8 mouse cellular contexts compared by ENCODE assay signal in the genomic region with DNA sequence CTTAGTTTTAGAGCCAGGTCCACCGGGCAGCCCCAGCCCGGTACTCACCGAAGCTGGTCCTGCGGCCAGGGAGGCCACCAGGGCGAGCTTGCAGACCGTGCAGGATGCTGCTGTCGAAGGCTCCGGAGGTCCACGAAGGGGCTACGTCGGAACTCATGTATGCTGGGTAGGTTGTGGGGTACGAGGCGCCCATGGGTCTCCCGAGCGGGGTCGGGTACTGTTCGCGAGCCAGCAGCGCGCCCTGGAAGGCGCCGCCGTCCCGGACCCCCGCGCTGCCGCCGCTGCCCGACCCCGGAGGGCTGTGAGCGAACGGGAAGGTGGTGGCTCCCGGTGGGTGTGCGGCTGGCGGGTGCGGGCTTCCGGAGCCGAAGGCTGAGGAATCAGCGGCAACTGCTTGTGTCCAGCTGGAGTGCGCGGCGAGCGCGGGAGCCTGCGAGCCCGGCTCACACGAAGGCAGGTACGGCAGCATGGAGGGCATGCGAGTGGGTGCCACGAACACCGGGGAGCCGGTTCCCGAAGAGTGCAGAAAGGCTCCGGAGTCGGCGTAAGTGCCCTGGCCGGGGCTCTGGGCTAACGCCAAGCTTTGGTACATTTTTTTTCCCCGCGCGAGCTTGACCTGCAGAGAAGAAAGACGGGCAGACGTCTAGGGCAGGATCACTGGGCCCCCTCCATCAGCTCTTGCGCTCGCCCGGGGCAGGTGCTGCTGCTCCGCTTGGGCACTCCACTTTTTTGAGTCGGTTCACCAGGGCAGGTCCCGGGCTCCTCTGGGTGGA. TPM values are rescaled to one million over a fixed set of nuclear protein-coding genes. Genes with fewer than 3 reads are reported as not detected.
DNase-seq lines count a peak whose midpoint lies in the region; ATAC-seq and TF ChIP-seq lines count a peak whose summit lies in the region.

No protein-coding gene starts in this region.

- H3K9ac ChIP-seq in lung, embryonic 14.5 days = peak overlapping the region; percentile 93
- no peak overlapping the region for H3K9ac ChIP-seq in forebrain, embryonic 15.5 days (replicated peaks)
- H3K9ac ChIP-seq in limb, embryonic 14.5 days (ENCODE audit: low read depth, low read length, severe bottlenecking) = peak overlapping the region; percentile 47
- peak overlapping the region; percentile 57 for H3K9ac ChIP-seq in stomach, embryonic 14.5 days (replicated peaks; ENCODE audit: low read depth, low read length)

- ATAC-seq in lung, embryonic 14.5 days (ENCODE audit: insufficient read depth) = peak; percentile 4; the same call in 1 of the 2 replicates
- ATAC-seq in forebrain, embryonic 15.5 days (replicated peaks) = no peak
- ATAC-seq in limb, embryonic 14.5 days (ENCODE audit: low FRiP score, low read depth) = no peak
- no peak; the same call in 1 of the 2 replicates for ATAC-seq in stomach, embryonic 14.5 days (ENCODE audit: insufficient number of reproducible peaks, insufficient read depth, low FRiP score, low read depth)

- DNase-seq in lung, embryonic 14.5 days = no peak
- no peak for DNase-seq in lung, adult 18-20 months
- no peak for DNase-seq in limb, embryonic 14.5 days (ENCODE audit: low spot score)
- DNase-seq in spleen, adult 12 weeks (ENCODE audit: low spot score) = no peak
- no peak for DNase-seq in thymus, adult 18-20 months
- DNase-seq in MN1 (ENCODE audit: low spot score) = no peak

- TF ChIP-seq CTCF in lung, embryonic 14.5 days (IDR thresholded peaks at IDR 0.05; ENCODE audit: low read depth) = no peak

- no peak for TF ChIP-seq POLR2A in limb, embryonic 14.5 days (IDR thresholded peaks at IDR 0.05; ENCODE audit: borderline replicate concordance, extremely low read depth, insufficient read depth, insufficient read length)

- peaks cover 13% of the 10 kb centered on the region for H3K27me3 ChIP-seq in lung, embryonic 14.5 days (ENCODE audit: insufficient read depth, low read length)
- H3K27me3 ChIP-seq in forebrain, embryonic 15.5 days = peaks cover 62% of the 10 kb centered on the region
- peaks cover 50% of the 10 kb centered on the region for H3K27me3 ChIP-seq in limb, embryonic 14.5 days (ENCODE audit: control insufficient read depth, insufficient read depth, low read length)
- H3K27me3 ChIP-seq in stomach, embryonic 14.5 days (ENCODE audit: control insufficient read depth, insufficient read depth, low read length) = peaks cover 8% of the 10 kb centered on the region; the same call in 1 of the 2 replicates

- H3K27ac ChIP-seq in lung, embryonic 14.5 days (ENCODE audit: low read depth) = peak overlapping the region; percentile 91
- no peak overlapping the region for H3K27ac ChIP-seq in forebrain, embryonic 15.5 days (replicated peaks)
- no peak overlapping the region for H3K27ac ChIP-seq in limb, embryonic 14.5 days (replicated peaks; ENCODE audit: low read depth, low read length)
- H3K27ac ChIP-seq in stomach, embryonic 14.5 days (ENCODE audit: low read length) = peak overlapping the region; percentile 69

- H3K4me2 ChIP-seq in lung, embryonic 14.5 days = peak overlapping the region; percentile 69
- H3K4me2 ChIP-seq in forebrain, embryonic 15.5 days (replicated peaks) = peak overlapping the region; percentile 39
- peak overlapping the region; percentile 62 for H3K4me2 ChIP-seq in limb, embryonic 14.5 days (replicated peaks; ENCODE audit: low read depth, low read length, severe bottlenecking)
- H3K4me2 ChIP-seq in stomach, embryonic 14.5 days (replicated peaks; ENCODE audit: low read depth, low read length) = peak overlapping the region; percentile 59

- WGBS in lung, embryonic 14.5 days = under 1% methylated on average over 69 of the region's 69 CpGs
- under 1% methylated on average over 69 of the region's 69 CpGs for WGBS in forebrain, embryonic 15.5 days
- WGBS in limb, embryonic 14.5 days = under 1% methylated on average over 66 of the region's 69 CpGs
- WGBS in stomach, embryonic 14.5 days = under 1% methylated on average over 67 of the region's 69 CpGs

- H3K36me3 ChIP-seq in lung, embryonic 14.5 days (ENCODE audit: insufficient read depth) = peaks cover 29% of the 10 kb centered on the region
- H3K36me3 ChIP-seq in forebrain, embryonic 15.5 days = no peaks in the 10 kb centered on the region
- H3K36me3 ChIP-seq in limb, embryonic 14.5 days (ENCODE audit: control insufficient read depth, insufficient read depth, low read length) = no peaks in the 10 kb centered on the region
- no peaks in the 10 kb centered on the region for H3K36me3 ChIP-seq in stomach, embryonic 14.5 days (ENCODE audit: control insufficient read depth, insufficient read depth, low read length)

- H3K9me3 ChIP-seq in lung, embryonic 14.5 days (ENCODE audit: low read depth, low read length) = no peaks in the 10 kb centered on the region
- no peaks in the 10 kb centered on the region for H3K9me3 ChIP-seq in forebrain, embryonic 15.5 days
- H3K9me3 ChIP-seq in limb, embryonic 14.5 days (ENCODE audit: control insufficient read depth, low read length) = no peaks in the 10 kb centered on the region
- H3K9me3 ChIP-seq in stomach, embryonic 14.5 days (ENCODE audit: control insufficient read depth, low read depth, low read length) = no peaks in the 10 kb centered on the region

- H3K4me1 ChIP-seq in lung, embryonic 14.5 days (ENCODE audit: insufficient read depth) = peaks cover 27% of the 10 kb centered on the region
- H3K4me1 ChIP-seq in forebrain, embryonic 15.5 days = peaks cover 15% of the 10 kb centered on the region
- peaks cover 12% of the 10 kb centered on the region for H3K4me1 ChIP-seq in limb, embryonic 14.5 days (ENCODE audit: control insufficient read depth, insufficient read depth, low read length)
- peaks cover 8% of the 10 kb centered on the region for H3K4me1 ChIP-seq in stomach, embryonic 14.5 days (ENCODE audit: control insufficient read depth, insufficient read depth, low read length)

- H3K4me3 ChIP-seq in lung, embryonic 14.5 days (ENCODE audit: low read depth, low read length) = peak overlapping the region; percentile 82
- H3K4me3 ChIP-seq in forebrain, embryonic 15.5 days = peak overlapping the region; percentile 23
- H3K4me3 ChIP-seq in limb, embryonic 14.5 days (replicated peaks; ENCODE audit: low read length) = peak overlapping the region; percentile 38
- H3K4me3 ChIP-seq in stomach, embryonic 14.5 days (ENCODE audit: low read depth, low read length) = peak overlapping the region; percentile 45

RNA-seq across cellular contexts. Expression of gene Gata5, which starts 0.5 kb away (rescaled TPM):
- polyA plus RNA-seq in lung, embryonic 14.5 days (2014; fragmentation: Nextera tagmentation; extraction: Ambion mirVana) = 37.4 and 42.7 TPM in 2 replicates
- not detected in 2 replicates for polyA plus RNA-seq in forebrain, embryonic 15.5 days (2015; fragmentation: Nextera tagmentation; extraction: Ambion mirVana)
- polyA plus RNA-seq in limb, embryonic 14.5 days (2012; rRNA removed) = 0.01 and 0.05 TPM in 2 replicates
- 0.06 TPM in 1 of 2 replicates, not detected in the other for polyA plus RNA-seq in limb, embryonic 14.5 days (2014; fragmentation: Nextera tagmentation; extraction: Ambion mirVana)
- 4.9 and 5.4 TPM in 2 replicates for polyA plus RNA-seq in stomach, embryonic 14.5 days (2014; fragmentation: Nextera tagmentation; extraction: Ambion mirVana)

RNA-seq across cellular contexts. Expression of gene Rbbp8nl, which starts 44.3 kb away (rescaled TPM):
- polyA plus RNA-seq in lung, embryonic 14.5 days (2014; fragmentation: Nextera tagmentation; extraction: Ambion mirVana) = 1.9 and 2.3 TPM in 2 replicates
- not detected in 2 replicates for polyA plus RNA-seq in forebrain, embryonic 15.5 days (2015; fragmentation: Nextera tagmentation; extraction: Ambion mirVana)
- 2.0 and 2.3 TPM in 2 replicates for polyA plus RNA-seq in limb, embryonic 14.5 days (2012; rRNA removed)
- polyA plus RNA-seq in limb, embryonic 14.5 days (2014; fragmentation: Nextera tagmentation; extraction: Ambion mirVana) = 1.0 and 1.3 TPM in 2 replicates
- 3.1 TPM in 2 replicates for polyA plus RNA-seq in stomach, embryonic 14.5 days (2014; fragmentation: Nextera tagmentation; extraction: Ambion mirVana)

Comparison
In these comparisons a context has a peak if more than half of its experiments do, and no peak if none do; other contexts are left out.
1. H3K27ac ChIP-seq: peak in lung, embryonic 14.5 days (single experiment) and stomach, embryonic 14.5 days (single experiment); none in forebrain, embryonic 15.5 days (single experiment) and limb, embryonic 14.5 days (single experiment).
2. H3K4me3 ChIP-seq: peak in every context shown above with its lines; median percentile 82 in lung, embryonic 14.5 days; 45 in stomach, embryonic 14.5 days; 38 in limb, embryonic 14.5 days; 23 in forebrain, embryonic 15.5 days.
3. Peak in every context shown above with its lines, with median percentiles within 50 percentile points of each other: H3K4me2 ChIP-seq.